Mouse (Mus musculus): Measurements from ENCODE around the gene Olfr68.

DNA sequence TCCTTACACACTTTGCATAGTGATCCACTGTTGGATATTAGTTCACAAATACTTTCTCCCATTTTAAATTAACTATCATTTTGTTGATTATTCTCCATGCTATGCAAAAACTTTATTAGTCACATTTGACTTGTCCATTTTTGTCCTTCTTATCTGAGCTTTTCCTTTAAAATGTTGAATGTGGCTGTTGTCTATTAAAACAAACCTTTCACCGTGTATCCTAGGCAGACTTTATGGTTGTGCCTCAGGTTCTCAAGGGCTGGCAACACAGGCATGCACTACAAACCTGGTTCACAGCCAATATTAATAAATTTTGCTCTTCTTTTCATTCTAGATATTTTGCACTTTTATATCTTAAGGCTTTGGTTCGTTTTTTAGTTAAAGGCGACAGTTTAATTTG lies 31.2 kb upstream of the Olfr68 start:
- TF ChIP-seq CTCF (IDR thresholded peaks at IDR 0.05; ENCODE audit: low read depth, low read length) (no peak), TAL1 (conservative IDR thresholded peaks at IDR 0.05; ENCODE audit: low read depth, low read length) (no peak), GATA1 (IDR thresholded peaks at IDR 0.05; ENCODE audit: borderline replicate concordance, low read length) (no peak), GATA2 (IDR thresholded peaks at IDR 0.05; ENCODE audit: borderline replicate concordance, low read depth, low read length) (no peak), POLR2AphosphoS5 (IDR thresholded peaks at IDR 0.05; ENCODE audit: insufficient replicate concordance, low read depth, low read length) (no peak)

All from G1E (cell line).